Mouse (Mus musculus): ENCODE data around the gene Reg3a.
"Not testable (repeated sequence)": the region's sequence is repeated elsewhere in the genome, so short reads cannot be mapped to it uniquely, and the experiment has no call there.

Gene Reg3a

GRCm38 (mm10) chr6:78380409-78380808, at the start of gene Reg3a:
Reg3a (plus strand) TSS chr6:78380709.
- DNase-seq (ENCODE audit: low spot score in 2 of 2), result no peak

DNA sequence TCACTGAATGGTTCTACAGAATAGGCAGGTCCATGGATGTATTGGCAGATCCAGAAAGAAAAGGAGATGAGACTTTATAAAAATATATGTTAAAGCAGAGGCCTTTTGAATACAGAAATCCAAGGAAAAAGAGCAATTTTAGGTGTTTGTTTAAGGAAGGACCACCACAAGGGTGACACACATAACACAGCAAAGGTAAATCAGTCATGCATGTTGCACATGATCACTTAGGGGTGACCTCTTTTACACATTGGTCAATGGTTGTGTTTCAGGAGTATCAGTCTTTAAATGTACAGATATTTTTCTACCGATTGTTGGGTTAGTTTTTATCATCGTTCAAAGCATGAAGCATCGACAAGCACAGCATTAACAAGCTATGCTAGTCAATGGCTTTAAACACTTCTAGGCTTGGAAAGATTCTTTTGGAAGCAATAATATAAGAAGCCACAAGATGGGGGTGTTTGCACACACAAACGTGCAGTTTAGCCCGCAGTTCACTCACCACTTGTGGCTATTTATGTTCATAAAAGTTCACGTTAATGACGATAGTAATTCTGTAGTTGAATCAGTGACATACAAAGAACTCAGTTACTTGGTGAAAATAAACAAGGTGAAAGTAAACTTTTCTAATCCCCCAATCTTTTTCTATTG, 48.5 kb upstream of the Reg3a start:
- no peak for DNase-seq (ENCODE audit: low spot score in 2 of 2)

- DNase-seq (ENCODE audit: low spot score in 2 of 2), result no peak
Observed at GRCm38 (mm10) chr6:78340296-78340695, 40.2 kb upstream of the Reg3a start.

- DNase-seq (ENCODE audit: low spot score in 2 of 2), result no peak
Observed at GRCm38 (mm10) chr6:78341689-78342088, 38.8 kb upstream of the Reg3a start.

GRCm38 (mm10) chr6:78361971-78362563, 18.4 kb upstream of the Reg3a start:
- DNase-seq (ENCODE audit: low spot score in 2 of 2), result no peak

- DNase-seq (ENCODE audit: low spot score in 2 of 2), result no peak
Observed at GRCm38 (mm10) chr6:78370357-78370756, 10.2 kb upstream of the Reg3a start, which contains the start of gene Reg3b. Reg3b (plus strand) TSS chr6:78370657.

DNA sequence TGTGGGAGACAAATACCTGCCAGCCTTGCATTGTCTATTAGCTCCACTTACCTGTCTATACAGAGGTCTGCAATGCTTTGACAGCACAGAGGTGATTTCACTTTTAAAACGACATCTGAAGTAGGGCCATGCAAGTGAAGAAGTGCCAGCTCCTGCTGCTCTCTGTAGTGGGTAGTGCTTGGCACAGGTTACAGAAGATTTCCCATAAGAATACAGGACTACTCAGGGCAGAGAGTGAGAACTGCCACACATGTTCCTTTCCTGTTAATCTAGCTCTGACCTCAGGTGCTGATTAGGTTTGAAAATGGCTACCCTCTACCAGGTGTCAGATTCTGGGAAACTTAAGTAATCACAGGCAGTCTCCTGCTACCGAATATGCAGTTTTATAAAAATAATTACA, 1.7 kb upstream of the Reg3a start, which contains the start of gene Reg3d:
TSS of gene Reg3d (minus strand) at position 101 of the 400 bp plus-strand sequence.
- no peak for DNase-seq (ENCODE audit: low spot score in 2 of 2)

GRCm38 (mm10) chr6:78385609-78386008, 5.1 kb downstream of the Reg3a start:
- DNase-seq (ENCODE audit: low spot score in 2 of 2), result no peak

DNA sequence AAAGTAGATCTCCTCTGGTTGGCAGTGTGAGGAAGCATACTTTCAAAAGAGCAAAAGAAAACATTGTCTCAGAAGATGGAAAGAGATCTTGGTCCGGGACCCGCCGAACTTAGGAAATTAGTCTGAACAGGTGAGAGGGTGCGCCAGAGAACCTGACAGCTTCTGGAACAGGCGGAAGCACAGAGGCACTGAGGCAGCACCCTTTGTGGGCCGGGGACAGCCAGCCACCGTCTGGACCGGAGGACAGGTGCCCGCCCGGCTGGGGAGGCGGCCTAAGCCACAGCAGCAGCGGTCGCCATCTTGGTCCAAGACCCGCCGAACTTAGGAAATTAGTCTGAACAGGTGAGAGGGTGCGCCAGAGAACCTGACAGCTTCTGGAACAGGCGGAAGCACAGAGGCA, 14.8 kb downstream of the Reg3a start, which contains the start of gene Reg2:
TSS of gene Reg2 (plus strand) at position 301 of the 400 bp plus-strand sequence.
- not testable (repeated sequence) for DNase-seq (ENCODE audit: low spot score in 2 of 2)

GRCm38 (mm10) chr6:78422411-78422810, 41.9 kb downstream of the Reg3a start, which contains the start of gene Reg1:
Reg1 (plus strand) TSS chr6:78422711.
- not testable (repeated sequence) for DNase-seq (ENCODE audit: low spot score in 2 of 2)

DNA sequence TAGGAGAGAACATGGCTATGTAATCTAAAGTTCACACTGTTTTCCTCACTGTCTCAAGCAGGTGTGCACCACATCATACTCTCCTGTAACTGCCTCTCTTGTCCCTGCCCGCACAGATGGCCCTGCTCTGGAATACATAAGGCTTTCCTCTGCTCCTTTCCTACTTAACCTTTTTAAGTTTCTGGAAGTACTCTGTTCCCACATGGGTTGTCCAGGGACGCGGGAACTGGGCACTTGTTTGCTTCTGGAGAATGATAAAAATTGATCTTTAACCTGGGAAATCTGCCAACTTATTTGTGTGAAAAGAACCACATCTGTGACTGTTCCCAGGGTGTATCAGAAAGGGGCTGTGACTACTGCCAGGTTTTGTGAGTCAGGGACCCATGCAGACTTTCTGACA, 45.0 kb downstream of the Reg3a start:
- no peak for DNase-seq (ENCODE audit: low spot score in 2 of 2)

Measured in thymus, postnatal 10 days (tissue).